Mouse (Mus musculus): ENCODE data around the gene Atp5c1.

DNA sequence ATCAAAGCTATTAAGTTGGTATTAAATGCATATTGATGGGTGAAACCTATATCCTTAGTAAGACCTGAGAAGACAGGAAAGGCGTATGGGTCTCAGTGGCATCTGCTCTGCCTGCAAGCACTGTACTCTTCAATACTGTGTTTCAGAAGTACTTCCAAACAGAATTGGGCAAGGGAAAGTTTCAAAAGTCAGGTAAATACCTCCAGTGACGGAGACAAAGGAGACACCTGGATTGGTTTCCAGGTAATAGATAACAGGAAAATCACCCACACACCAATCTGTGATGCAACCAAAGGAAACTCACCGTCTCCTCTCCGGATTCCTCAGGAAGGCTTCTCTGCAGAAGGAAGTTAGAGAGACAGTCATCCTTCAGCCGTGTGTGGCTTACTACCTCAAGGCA is 47.2 kb upstream of the Atp5c1 start:
- TF ChIP-seq CTCF (IDR thresholded peaks at IDR 0.05; ENCODE audit: control insufficient read depth, insufficient read depth, insufficient replicate concordance, low read depth, low read length) (no peak), POLR2A (IDR thresholded peaks at IDR 0.05; ENCODE audit: control insufficient read depth, low read depth, low read length) (no peak)
